23 mouse cellular contexts compared by ENCODE assay signal in the genomic region with DNA sequence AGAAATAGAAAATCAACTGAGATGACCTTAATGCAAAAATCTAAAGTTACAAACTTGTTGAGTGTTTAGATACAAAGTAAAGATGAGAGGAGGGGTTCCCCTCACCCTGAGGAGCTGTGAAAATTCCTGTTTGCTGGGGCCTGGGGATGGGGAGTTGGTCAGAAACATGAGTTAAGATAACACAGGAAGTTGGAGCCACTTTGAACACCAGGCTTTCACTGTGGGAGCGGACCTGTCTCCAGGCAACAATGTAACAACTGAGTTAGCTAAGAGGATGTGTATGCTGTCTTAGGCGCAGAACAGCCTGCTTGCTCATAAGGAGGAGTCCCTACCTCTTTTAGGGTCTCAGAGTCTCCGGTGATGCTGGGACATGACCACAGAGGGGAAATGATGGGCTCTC.
A peak's percentile ranks its signal among the peaks of the same experiment; 100 is the strongest.
DNase-seq lines count a peak whose midpoint lies in the region; ATAC-seq and TF ChIP-seq lines count a peak whose summit lies in the region.
"Had no signal": no experiment of that assay in that cellular context is flagged by ENCODE, and none has a peak within 500 bp of the region (broad histone marks: within the 10 kb centered on the region; RNA-seq: fewer than 3 reads in every experiment).

No protein-coding gene starts in this region.

- ATAC-seq in forebrain, embryonic 12.5 days (ENCODE audit: low FRiP score) = no peak
- no peak for ATAC-seq in forebrain, embryonic 16.5 days
- no peak for ATAC-seq in heart, embryonic 16.5 days (replicated peaks; ENCODE audit: extremely low read depth, insufficient read depth, low FRiP score)
- ATAC-seq: activated CD4-positive, CD25-positive, alpha-beta regulatory T cell, adult 4 months; intestine, embryonic 16.5 days; lung, postnatal 0 days; midbrain, embryonic 16.5 days had no signal

- H3K36me3 ChIP-seq in forebrain, embryonic 12.5 days (replicated peaks) = no peaks in the 10 kb centered on the region
- H3K36me3 ChIP-seq in forebrain, embryonic 16.5 days (ENCODE audit: control insufficient read depth, insufficient read depth) = no peaks in the 10 kb centered on the region
- no peaks in the 10 kb centered on the region for H3K36me3 ChIP-seq in heart, embryonic 16.5 days (ENCODE audit: control insufficient read depth, insufficient read depth)
- no peaks in the 10 kb centered on the region for H3K36me3 ChIP-seq in heart, adult 2 months (ENCODE audit: control insufficient read depth, insufficient read depth, low read length)
- H3K36me3 ChIP-seq: G1E; kidney, embryonic 15.5 days; limb, embryonic 15.5 days; liver, embryonic 15.5 days had no signal

- no peak overlapping the region for H3K9ac ChIP-seq in forebrain, embryonic 12.5 days
- H3K9ac ChIP-seq in forebrain, embryonic 16.5 days (replicated peaks; ENCODE audit: low read depth, low read length) = no peak overlapping the region
- H3K9ac ChIP-seq in heart, embryonic 16.5 days (ENCODE audit: low read length) = no peak overlapping the region
- no peak overlapping the region for H3K9ac ChIP-seq in heart, adult 2 months (ENCODE audit: low read depth, low read length)
- H3K9ac ChIP-seq: hindbrain, embryonic 14.5 days; kidney, embryonic 15.5 days; limb, embryonic 15.5 days; liver, embryonic 15.5 days had no signal

- H3K4me3 ChIP-seq in forebrain, embryonic 12.5 days (replicated peaks) = no peak overlapping the region
- no peak overlapping the region for H3K4me3 ChIP-seq in forebrain, embryonic 16.5 days (replicated peaks; ENCODE audit: low read length)
- H3K4me3 ChIP-seq in heart, embryonic 16.5 days (ENCODE audit: low read length) = no peak overlapping the region
- H3K4me3 ChIP-seq in heart, adult 2 months = no peak overlapping the region
- H3K4me3 ChIP-seq in left cerebral cortex, adult 2 months = no peak overlapping the region
- H3K4me3 ChIP-seq in cortical plate, adult 2 months (ENCODE audit: insufficient read depth, low read length) = no peak overlapping the region
- H3K4me3 ChIP-seq: kidney, embryonic 15.5 days; limb, embryonic 15.5 days; liver, embryonic 15.5 days; megakaryocyte, embryonic 14.5 days had no signal

- 0 out of 2 replicates have a peak overlapping the region, but pooled peaks have one; percentile 8 for H3K27ac ChIP-seq in forebrain, embryonic 12.5 days
- H3K27ac ChIP-seq in forebrain, embryonic 16.5 days (ENCODE audit: low read length) = no peak overlapping the region
- 0 out of 2 replicates have a peak overlapping the region, but pooled peaks have one; percentile 7 for H3K27ac ChIP-seq in heart, embryonic 16.5 days (ENCODE audit: low read length)
- no peak overlapping the region; the same call in 1 of the 2 replicates for H3K27ac ChIP-seq in heart, adult 2 months
- H3K27ac ChIP-seq in left cerebral cortex, adult 2 months = peak overlapping the region; percentile 7; the same call in 1 of the 2 replicates
- peak overlapping the region; percentile 78; the same call in 1 of the 2 replicates for H3K27ac ChIP-seq in cortical plate, adult 2 months (ENCODE audit: insufficient read depth, low read length)
- H3K27ac ChIP-seq: hindbrain, embryonic 14.5 days; kidney, embryonic 15.5 days; limb, embryonic 15.5 days; liver, embryonic 15.5 days had no signal

- 59% methylated on average over 3 of the region's 3 CpGs for WGBS in forebrain, embryonic 12.5 days
- 74% methylated on average over 3 of the region's 3 CpGs for WGBS in forebrain, embryonic 16.5 days
- 16% methylated on average over 3 of the region's 3 CpGs for WGBS in heart, embryonic 16.5 days
- WGBS in heart, adult 2 months = 12% methylated on average over 3 of the region's 3 CpGs

- no peak for TF ChIP-seq EP300 in heart, adult 2 months (IDR thresholded peaks at IDR 0.05; ENCODE audit: insufficient read depth, low read depth, low read length)

- H3K4me2 ChIP-seq in forebrain, embryonic 12.5 days = no peak overlapping the region
- H3K4me2 ChIP-seq in forebrain, embryonic 16.5 days (ENCODE audit: low read length) = no peak overlapping the region
- H3K4me2 ChIP-seq in heart, embryonic 16.5 days (ENCODE audit: low read depth, low read length) = no peak overlapping the region
- H3K4me2 ChIP-seq: hindbrain, embryonic 14.5 days; kidney, embryonic 15.5 days; limb, embryonic 15.5 days; liver, embryonic 15.5 days had no signal

- TF ChIP-seq CTCF in heart, adult 2 months (IDR thresholded peaks at IDR 0.05) = no peak
- no peak for TF ChIP-seq CTCF in left cerebral cortex, adult 2 months (IDR thresholded peaks at IDR 0.05)
- TF ChIP-seq CTCF in cortical plate, adult 2 months (IDR thresholded peaks at IDR 0.05; ENCODE audit: extremely low read depth, insufficient read depth, low read length) = no peak

- H3K4me1 ChIP-seq in forebrain, embryonic 12.5 days = peaks cover 15% of the 10 kb centered on the region
- H3K4me1 ChIP-seq in forebrain, embryonic 16.5 days (replicated peaks; ENCODE audit: control insufficient read depth, insufficient read depth, low read length) = peaks cover 3% of the 10 kb centered on the region
- no peaks in the 10 kb centered on the region for H3K4me1 ChIP-seq in heart, embryonic 16.5 days (ENCODE audit: control insufficient read depth, insufficient read depth, low read length)
- no peaks in the 10 kb centered on the region for H3K4me1 ChIP-seq in heart, adult 2 months (ENCODE audit: control insufficient read depth, insufficient read depth, low read length)
- peaks cover 4% of the 10 kb centered on the region for H3K4me1 ChIP-seq in cortical plate, adult 2 months (ENCODE audit: control insufficient read depth, insufficient read depth, low read length)
- H3K4me1 ChIP-seq: limb, embryonic 15.5 days; liver, embryonic 15.5 days; megakaryocyte, embryonic 14.5 days had no signal

- no peaks in the 10 kb centered on the region for H3K27me3 ChIP-seq in forebrain, embryonic 12.5 days
- no peaks in the 10 kb centered on the region for H3K27me3 ChIP-seq in forebrain, embryonic 16.5 days (replicated peaks; ENCODE audit: control insufficient read depth, insufficient read depth, low read length)
- no peaks in the 10 kb centered on the region for H3K27me3 ChIP-seq in heart, embryonic 16.5 days (ENCODE audit: control insufficient read depth, insufficient read depth, low read length)
- no peaks in the 10 kb centered on the region for H3K27me3 ChIP-seq in heart, adult 2 months (ENCODE audit: control insufficient read depth, insufficient read depth, low read length)
- H3K27me3 ChIP-seq: kidney, embryonic 15.5 days; limb, embryonic 15.5 days; liver, embryonic 15.5 days; megakaryocyte, embryonic 14.5 days had no signal

- intact Hi-C loops in heart, adult 2 months (cut with DNase I) = no loop called here
- intact Hi-C loops in left cerebral cortex, adult 2 months (cut with DNase I) = no loop called here

- 0 out of 2 replicates have a peak, but pooled peaks cover 3% of the 10 kb centered on the region for H3K9me3 ChIP-seq in forebrain, embryonic 12.5 days
- no peaks in the 10 kb centered on the region for H3K9me3 ChIP-seq in forebrain, embryonic 16.5 days (ENCODE audit: control insufficient read depth, low read length)
- H3K9me3 ChIP-seq in heart, embryonic 16.5 days (replicated peaks; ENCODE audit: control insufficient read depth, low read length) = no peaks in the 10 kb centered on the region
- H3K9me3 ChIP-seq: kidney, embryonic 15.5 days; limb, embryonic 15.5 days; liver, embryonic 15.5 days had no signal

- no peak for DNase-seq in heart, adult 2 months
- no peak for DNase-seq in left cerebral cortex, adult 2 months (ENCODE audit: extremely low spot score in 1 of 2, low spot score in 2 of 2)
- no peak for DNase-seq in left cerebral cortex, adult 18-20 months (ENCODE audit: low spot score in 2 of 2)
- no peak for DNase-seq in thymus, postnatal 36 days
- DNase-seq: adrenal gland, postnatal 10 days; cerebellum, adult 9-11 months; layer of hippocampus, postnatal 36 days; right cerebral cortex, postnatal 25 days; thymus, postnatal 14 days had no signal

- no peak for TF ChIP-seq POLR2A in heart, adult 2 months (IDR thresholded peaks at IDR 0.05; ENCODE audit: insufficient read depth, low read depth, low read length)
- no peak for TF ChIP-seq POLR2A in cortical plate, adult 2 months (IDR thresholded peaks at IDR 0.05; ENCODE audit: extremely low read depth, insufficient read depth, low read length)

- H3K79me2 ChIP-seq in heart, adult 2 months (replicated peaks; ENCODE audit: control insufficient read depth, insufficient read depth, low read length) = no peaks in the 10 kb centered on the region

Comparison
In these comparisons a context has a peak if more than half of its experiments do, and no peak if none do; other contexts are left out.
1. H3K27ac ChIP-seq: peak in forebrain, embryonic 12.5 days (single experiment), heart, embryonic 16.5 days (single experiment), left cerebral cortex, adult 2 months (single experiment) and cortical plate, adult 2 months (single experiment); none in forebrain, embryonic 16.5 days (single experiment) and heart, adult 2 months (single experiment).